Mouse (Mus musculus): ENCODE results near the gene Dag1. TPM values are rescaled to one million over a fixed set of nuclear protein-coding genes. Genes with fewer than 3 reads are reported as not detected.
"Not testable (repeated sequence)": the region's sequence is repeated elsewhere in the genome, so short reads cannot be mapped to it uniquely, and the experiment has no call there.

Dag1 gene
- polyA plus RNA-seq, 1 experiment from 2014 or later = 60.4 TPM

DNA sequence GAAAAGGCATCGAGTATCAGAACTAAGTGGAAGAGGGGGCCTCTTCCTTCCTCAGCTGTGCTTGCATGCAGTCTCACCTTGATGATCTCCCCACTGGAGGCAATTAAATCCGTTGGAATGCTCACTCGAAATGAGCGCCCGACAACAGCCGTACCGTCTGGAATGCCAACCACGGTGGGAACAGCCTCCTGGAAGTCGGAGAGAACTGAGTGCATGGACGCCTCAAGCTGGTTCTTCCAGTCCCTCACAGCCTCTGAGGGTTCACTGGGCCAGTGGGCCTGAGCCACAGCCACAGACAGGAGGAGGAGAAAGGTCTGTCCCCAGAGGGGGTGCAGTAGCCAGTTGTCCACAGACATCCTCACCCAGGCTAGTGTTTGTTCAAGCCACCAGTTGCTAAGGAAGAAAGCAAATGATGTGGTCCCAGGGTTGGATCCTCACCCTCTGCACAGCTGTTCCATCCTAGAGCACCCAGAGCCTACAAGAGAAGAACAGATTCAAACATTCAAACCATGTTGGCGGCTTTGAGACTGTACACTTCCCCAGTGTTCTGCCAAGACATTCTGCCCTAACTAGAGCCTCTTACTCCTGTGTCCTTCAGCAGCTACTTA is 45.7 kb downstream of the Dag1 start:
- Histone ChIP-seq H3K27ac (no peak overlapping the region), H3K4me2 (no peak overlapping the region), H3K27me3 (no peaks in the 10 kb centered on the region), H3K4me3 (no peak overlapping the region), H3K9me3 (no peaks in the 10 kb centered on the region), H3K9ac (no peak overlapping the region), H3K4me1 (replicated peaks) (peaks cover 14% of the 10 kb centered on the region), H3K36me3 (peaks cover 31% of the 10 kb centered on the region)
- ATAC-seq (ENCODE audit: low FRiP score) = no peak
- WGBS = 83% methylated on average over 11 of the region's 11 CpGs

GRCm38 (mm10) chr9:108217406-108217805 is 46.4 kb downstream of the Dag1 start:
- no peak for ATAC-seq (ENCODE audit: low FRiP score)
- peaks cover 31% of the 10 kb centered on the region for H3K36me3 ChIP-seq
- H3K9me3 ChIP-seq = no peaks in the 10 kb centered on the region
- no peak overlapping the region for H3K4me3 ChIP-seq
- H3K4me2 ChIP-seq = no peak overlapping the region
- no peaks in the 10 kb centered on the region for H3K27me3 ChIP-seq
- H3K27ac ChIP-seq = no peak overlapping the region
- peaks cover 20% of the 10 kb centered on the region for H3K4me1 ChIP-seq (replicated peaks)
- H3K9ac ChIP-seq = no peak overlapping the region
- WGBS = 96% methylated on average over 3 of the region's 3 CpGs

DNA sequence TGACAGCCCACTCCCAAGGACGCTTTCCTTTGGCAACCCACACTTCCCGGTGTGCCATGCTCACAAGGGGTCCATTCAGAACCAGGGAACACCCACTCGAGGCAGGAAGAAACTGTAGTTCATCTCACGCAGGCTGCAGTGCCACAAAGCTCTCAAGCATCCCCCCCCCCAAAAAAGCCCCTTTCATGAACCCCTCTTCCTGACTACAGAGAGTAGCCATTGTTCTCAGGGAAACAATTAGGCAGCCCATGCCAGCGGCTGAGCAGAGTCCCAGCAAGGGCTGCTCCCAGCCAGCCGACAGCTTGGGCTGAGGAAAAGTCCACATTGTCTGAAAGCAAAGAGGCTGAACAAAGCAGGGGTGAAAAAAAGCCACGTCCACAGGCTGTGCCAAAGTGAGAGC is 50.7 kb downstream of the Dag1 start:
- Histone ChIP-seq H3K9ac (peak overlapping the region; percentile 60), H3K9me3 (no peaks in the 10 kb centered on the region), H3K4me1 (replicated peaks) (peaks cover 23% of the 10 kb centered on the region), H3K36me3 (peaks cover 49% of the 10 kb centered on the region), H3K4me2 (peak overlapping the region; percentile 25), H3K4me3 (no peak overlapping the region), H3K27ac (peak overlapping the region; percentile 83), H3K27me3 (no peaks in the 10 kb centered on the region)
- 8% methylated on average over 7 of the region's 7 CpGs for WGBS
- ATAC-seq (ENCODE audit: low FRiP score) = peak; percentile 46; the same call in 1 of the 2 replicates

- ATAC-seq (ENCODE audit: low FRiP score) = no peak
- H3K27ac ChIP-seq = peak overlapping the region; percentile 48
These were observed 51.3 kb downstream of the Dag1 start for GRCm38 (mm10) chr9:108212426-108212825.

GRCm38 (mm10) chr9:108205571-108205901 is 58.2 kb downstream of the Dag1 start:
- Histone ChIP-seq H3K36me3 (peaks cover 38% of the 10 kb centered on the region), H3K4me1 (replicated peaks) (peaks cover 34% of the 10 kb centered on the region), H3K4me2 (no peak overlapping the region), H3K27ac (peak overlapping the region; percentile 80), H3K4me3 (no peak overlapping the region), H3K9ac (no peak overlapping the region), H3K27me3 (no peaks in the 10 kb centered on the region), H3K9me3 (no peaks in the 10 kb centered on the region)
- ATAC-seq (ENCODE audit: low FRiP score) = no peak
- WGBS = 67% methylated on average over 3 of the region's 3 CpGs

More at GRCm38 (mm10) chr9:108212426-108212825, 51.3 kb downstream of the Dag1 start:
- no peak overlapping the region for H3K4me2 ChIP-seq
- H3K4me1 ChIP-seq (replicated peaks) = peaks cover 23% of the 10 kb centered on the region
- no peaks in the 10 kb centered on the region for H3K27me3 ChIP-seq
- no peak overlapping the region for H3K9ac ChIP-seq
- H3K4me3 ChIP-seq = no peak overlapping the region
- 63% methylated on average over 2 of the region's 2 CpGs for WGBS
- no peaks in the 10 kb centered on the region for H3K9me3 ChIP-seq
- H3K36me3 ChIP-seq = peaks cover 49% of the 10 kb centered on the region

GRCm38 (mm10) chr9:108204884-108205570 is 58.7 kb downstream of the Dag1 start:
- 29% methylated on average over 8 of the region's 8 CpGs for WGBS
- peaks cover 37% of the 10 kb centered on the region for H3K4me1 ChIP-seq (replicated peaks)
- no peak overlapping the region for H3K4me3 ChIP-seq
- no peaks in the 10 kb centered on the region for H3K27me3 ChIP-seq
- no peak overlapping the region; the same call in 1 of the 2 replicates for H3K4me2 ChIP-seq
- H3K36me3 ChIP-seq = peaks cover 37% of the 10 kb centered on the region
- no peak overlapping the region for H3K9ac ChIP-seq
- peak; percentile 58 for ATAC-seq (ENCODE audit: low FRiP score)
- no peaks in the 10 kb centered on the region for H3K9me3 ChIP-seq
- H3K27ac ChIP-seq = peak overlapping the region; percentile 80

GRCm38 (mm10) chr9:108203015-108203414 is 60.7 kb downstream of the Dag1 start:
- Histone ChIP-seq H3K36me3 (peaks cover 17% of the 10 kb centered on the region), H3K9me3 (no peaks in the 10 kb centered on the region), H3K9ac (no peak overlapping the region), H3K4me1 (replicated peaks) (peaks cover 37% of the 10 kb centered on the region), H3K27ac (no peak overlapping the region), H3K27me3 (no peaks in the 10 kb centered on the region), H3K4me2 (no peak overlapping the region), H3K4me3 (no peak overlapping the region)
- WGBS = 49% methylated on average over 13 of the region's 13 CpGs
- ATAC-seq (ENCODE audit: low FRiP score) = no peak

DNA sequence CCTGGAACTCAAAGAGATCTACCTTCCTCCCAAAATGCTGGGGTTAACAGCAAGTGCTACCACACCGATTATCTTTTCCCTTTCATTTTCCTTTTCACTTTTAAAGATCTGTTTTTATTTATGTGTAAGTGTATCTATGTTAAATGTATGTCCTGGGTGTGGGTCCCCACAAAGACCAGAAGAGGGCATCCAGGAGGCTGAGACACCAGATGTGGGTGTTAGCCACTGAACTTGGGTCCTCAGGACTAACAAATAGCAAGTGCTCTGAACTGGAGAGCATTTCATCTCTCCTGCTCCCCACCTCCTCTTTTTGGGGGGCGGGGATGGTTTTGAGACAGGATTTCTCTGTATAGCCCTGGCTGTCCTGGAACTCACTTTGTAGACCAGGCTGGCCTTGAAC is 61.6 kb downstream of the Dag1 start:
- no peaks in the 10 kb centered on the region for H3K9me3 ChIP-seq
- ATAC-seq (ENCODE audit: low FRiP score) = no peak
- H3K4me3 ChIP-seq = no peak overlapping the region
- H3K27me3 ChIP-seq = no peaks in the 10 kb centered on the region
- peaks cover 42% of the 10 kb centered on the region for H3K4me1 ChIP-seq (replicated peaks)
- H3K4me2 ChIP-seq = no peak overlapping the region
- no peak overlapping the region for H3K9ac ChIP-seq
- WGBS = 97% methylated on average over 2 of the region's 2 CpGs
- H3K36me3 ChIP-seq = peaks cover 8% of the 10 kb centered on the region
- H3K27ac ChIP-seq = no peak overlapping the region

DNA sequence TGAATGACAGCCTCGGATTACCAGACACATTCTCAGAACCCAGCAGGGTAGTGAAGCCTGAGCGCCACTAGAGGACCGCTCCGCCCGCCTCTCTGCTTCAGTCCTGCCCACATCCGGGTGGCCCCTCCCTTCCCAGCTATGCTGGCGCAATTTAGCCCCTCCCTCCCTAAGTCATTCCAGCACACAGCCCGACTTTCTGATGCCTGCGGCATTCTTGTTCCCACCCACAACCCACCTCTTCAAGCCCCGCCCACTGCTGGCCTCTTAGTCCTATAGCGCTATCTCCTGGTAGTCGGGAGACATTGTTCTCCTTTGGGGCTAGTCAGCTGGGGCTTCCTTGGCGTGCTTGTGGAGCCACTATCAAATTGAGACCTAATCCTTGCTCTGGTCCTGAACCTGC is 62.6 kb downstream of the Dag1 start:
- peak; percentile 85 for ATAC-seq (ENCODE audit: low FRiP score)
- Histone ChIP-seq H3K27ac (peak overlapping the region; percentile 52; the same call in 1 of the 2 replicates), H3K4me3 (peak overlapping the region; percentile 20), H3K9ac (peak overlapping the region; percentile 49; the same call in 1 of the 2 replicates), H3K27me3 (no peaks in the 10 kb centered on the region), H3K4me1 (replicated peaks) (peaks cover 48% of the 10 kb centered on the region), H3K4me2 (peak overlapping the region; percentile 45), H3K36me3 (0 out of 2 replicates have a peak, but pooled peaks cover under 1% of the 10 kb centered on the region), H3K9me3 (no peaks in the 10 kb centered on the region)
- 0% methylated on average over 13 of the region's 13 CpGs for WGBS

- WGBS = 44% methylated on average over 4 of the region's 4 CpGs
- Histone ChIP-seq H3K4me2 (no peak overlapping the region), H3K4me3 (no peak overlapping the region), H3K9ac (no peak overlapping the region), H3K4me1 (replicated peaks) (peaks cover 28% of the 10 kb centered on the region), H3K36me3 (no peaks in the 10 kb centered on the region), H3K27ac (no peak overlapping the region), H3K27me3 (no peaks in the 10 kb centered on the region), H3K9me3 (no peaks in the 10 kb centered on the region)
- ATAC-seq (ENCODE audit: low FRiP score) = no peak
These were observed 65.1 kb downstream of the Dag1 start for GRCm38 (mm10) chr9:108198621-108199020.

- Histone ChIP-seq H3K4me1 (replicated peaks) (peaks cover 23% of the 10 kb centered on the region), H3K9me3 (no peaks in the 10 kb centered on the region), H3K4me3 (0 out of 2 replicates have a peak overlapping the region, but pooled peaks have one; percentile 4), H3K9ac (no peak overlapping the region), H3K36me3 (no peaks in the 10 kb centered on the region), H3K27ac (peak overlapping the region; percentile 0; the same call in 1 of the 2 replicates), H3K4me2 (peak overlapping the region; percentile 29), H3K27me3 (0 out of 2 replicates have a peak, but pooled peaks cover 4% of the 10 kb centered on the region)
- no peak for ATAC-seq (ENCODE audit: low FRiP score)
- WGBS = 31% methylated on average over 24 of the region's 24 CpGs
These were observed 66.7 kb downstream of the Dag1 start for GRCm38 (mm10) chr9:108196920-108197677.

GRCm38 (mm10) chr9:108196222-108196621 is 67.5 kb downstream of the Dag1 start:
- WGBS = 63% methylated on average over 6 of the region's 6 CpGs
- H3K4me1 ChIP-seq (replicated peaks) = peaks cover 21% of the 10 kb centered on the region

More at GRCm38 (mm10) chr9:108196222-108196621, 67.5 kb downstream of the Dag1 start:
- not testable (repeated sequence) for ATAC-seq (ENCODE audit: low FRiP score); H3K4me3 ChIP-seq; H3K9ac ChIP-seq; H3K27ac ChIP-seq; H3K36me3 ChIP-seq; H3K4me2 ChIP-seq; H3K9me3 ChIP-seq
- 0 out of 2 replicates have a peak, but pooled peaks cover 10% of the 10 kb centered on the region for H3K27me3 ChIP-seq
